Mouse (Mus musculus): ENCODE measurements around the gene Mgat1.
"Not testable (repeated sequence)": the region's sequence is repeated elsewhere in the genome, so short reads cannot be mapped to it uniquely, and the experiment has no call there.

Gene Mgat1

DNA sequence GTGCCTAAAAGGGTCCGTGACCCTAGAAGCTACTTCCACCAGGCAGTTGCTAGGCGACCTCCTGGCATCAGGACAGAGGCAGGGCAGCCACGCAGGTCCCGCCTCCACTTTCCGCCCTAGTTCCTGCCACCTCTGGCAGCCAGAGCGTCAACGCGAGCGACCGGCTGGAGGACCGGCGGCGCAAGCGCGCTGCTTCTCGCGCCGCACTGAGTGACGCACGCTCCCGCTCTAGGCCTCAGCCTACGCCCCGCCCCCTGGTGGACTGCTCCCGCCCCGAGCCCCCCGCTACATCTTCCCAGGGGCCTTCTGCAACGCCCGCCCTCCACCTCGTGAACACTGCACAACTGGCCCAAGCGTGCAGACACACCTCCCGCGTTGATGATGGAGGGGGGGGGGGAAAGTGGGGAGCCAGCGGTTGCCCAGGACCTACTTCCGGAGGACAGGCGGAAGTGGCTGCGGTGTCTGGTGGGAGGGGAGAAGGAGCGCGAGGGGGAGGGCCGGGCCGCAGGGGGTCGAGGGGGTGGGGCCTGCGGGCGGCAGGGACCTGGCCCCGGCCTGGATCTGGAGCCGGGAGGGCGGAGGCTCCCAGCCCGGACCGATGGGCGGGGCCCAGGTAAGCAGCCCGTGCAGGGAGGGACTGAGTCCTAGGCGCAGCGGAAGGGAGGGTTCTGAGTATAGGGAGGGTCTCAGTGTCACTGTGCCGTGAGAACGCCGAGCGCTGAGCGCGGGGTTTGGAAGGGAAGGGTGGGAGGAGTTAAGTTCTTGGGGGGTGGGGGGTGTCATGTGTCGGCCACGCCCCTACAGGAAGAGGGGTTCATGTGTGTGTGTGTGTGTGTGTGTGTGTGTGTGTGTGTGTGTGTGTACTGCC, at the start of gene Mgat1:
TSS of gene Mgat1 (plus strand) at position 465 of the 868 bp plus-strand sequence.
- peak; percentile 86 to 91 for DNase-seq (ENCODE audit: low spot score in 2 of 2)

DNA sequence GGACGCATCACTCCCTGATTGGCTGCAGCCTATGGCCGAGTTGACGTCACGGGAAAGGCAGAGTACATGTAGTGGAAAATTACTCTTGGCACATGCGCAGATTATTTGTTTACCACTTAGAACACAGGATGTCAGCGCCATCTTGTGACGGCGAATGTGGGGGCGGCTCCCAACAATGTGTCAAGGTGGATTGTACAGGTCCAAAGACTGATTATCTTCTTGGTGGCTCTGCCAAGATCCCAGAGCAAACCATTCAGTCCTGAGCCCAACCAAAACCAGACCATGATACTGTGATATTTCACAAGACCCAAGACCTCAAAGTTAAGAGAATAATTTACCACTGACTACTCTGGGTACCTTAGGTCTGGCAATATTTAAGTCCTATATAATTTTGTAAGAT, 49.2 kb upstream of the Mgat1 start:
- DNase-seq (ENCODE audit: low spot score in 2 of 2), result not testable (repeated sequence)

DNA sequence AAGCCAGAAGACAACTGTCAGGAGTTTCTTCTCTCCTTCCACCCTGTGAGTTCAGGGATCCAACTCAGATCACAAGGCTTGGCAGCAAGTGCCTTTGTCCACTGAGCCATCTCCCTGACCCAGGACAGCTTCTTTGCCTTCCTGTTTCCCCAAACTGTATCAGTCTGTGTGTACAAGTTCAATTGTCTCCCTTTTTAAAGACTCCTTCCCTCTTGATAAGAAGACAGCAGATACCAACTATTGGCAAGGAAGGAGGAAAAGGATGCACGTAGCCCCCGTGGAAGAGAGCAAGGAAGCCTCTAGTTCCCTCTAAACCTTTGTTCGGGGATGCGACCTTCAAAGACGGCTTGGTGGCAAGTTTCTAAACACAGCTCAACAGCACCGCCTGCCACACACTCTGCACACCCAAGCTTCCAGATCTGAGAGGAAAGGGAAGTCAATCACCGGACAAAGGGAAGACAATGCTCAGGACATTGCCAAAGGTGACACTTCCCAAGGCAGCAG, 48.1 kb upstream of the Mgat1 start:
- no peak for DNase-seq (ENCODE audit: low spot score in 2 of 2)

- DNase-seq (ENCODE audit: low spot score in 2 of 2), result no peak
Observed at GRCm38 (mm10) chr11:49200666-49201065, 43.3 kb upstream of the Mgat1 start.

DNA sequence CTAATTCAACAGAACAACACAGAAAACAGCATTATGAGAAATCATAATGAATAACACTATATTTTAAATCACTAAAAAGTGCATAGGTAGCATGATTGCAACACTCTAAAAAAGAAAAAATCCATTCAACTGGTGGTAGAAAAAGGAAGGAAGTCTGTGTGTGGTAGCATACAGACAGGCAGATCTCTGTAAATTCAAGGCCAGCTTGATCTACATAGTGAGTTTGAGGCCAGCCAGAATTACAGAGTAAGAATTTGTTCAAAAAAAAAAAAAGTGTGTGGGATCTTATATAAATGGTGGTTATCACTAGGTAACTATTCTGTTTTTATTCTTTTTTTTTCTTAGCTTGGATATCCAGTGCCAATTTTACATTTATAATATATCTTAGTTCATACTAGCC, 42.8 kb upstream of the Mgat1 start:
- no peak for DNase-seq (ENCODE audit: low spot score in 2 of 2)

DNA sequence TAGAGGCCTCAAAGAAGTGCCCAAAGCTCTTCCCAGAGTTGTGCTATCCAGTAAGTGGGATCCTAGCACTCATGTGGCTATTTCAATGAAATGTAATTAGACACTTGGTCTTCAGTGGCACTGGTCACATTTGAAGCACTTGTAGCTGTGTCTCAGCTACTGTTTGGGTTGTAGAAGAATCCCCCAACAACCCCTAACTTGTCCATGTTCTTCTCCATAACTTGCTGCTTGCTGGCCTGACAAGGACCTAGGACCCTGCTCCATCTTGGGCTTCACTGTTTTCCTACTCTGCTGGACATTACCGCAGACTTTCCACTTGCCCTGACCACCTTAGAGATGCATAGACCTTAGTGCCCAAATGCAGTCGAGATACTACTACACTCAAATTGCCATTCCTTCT, 41.9 kb upstream of the Mgat1 start:
- no peak for DNase-seq (ENCODE audit: low spot score in 2 of 2)

DNA sequence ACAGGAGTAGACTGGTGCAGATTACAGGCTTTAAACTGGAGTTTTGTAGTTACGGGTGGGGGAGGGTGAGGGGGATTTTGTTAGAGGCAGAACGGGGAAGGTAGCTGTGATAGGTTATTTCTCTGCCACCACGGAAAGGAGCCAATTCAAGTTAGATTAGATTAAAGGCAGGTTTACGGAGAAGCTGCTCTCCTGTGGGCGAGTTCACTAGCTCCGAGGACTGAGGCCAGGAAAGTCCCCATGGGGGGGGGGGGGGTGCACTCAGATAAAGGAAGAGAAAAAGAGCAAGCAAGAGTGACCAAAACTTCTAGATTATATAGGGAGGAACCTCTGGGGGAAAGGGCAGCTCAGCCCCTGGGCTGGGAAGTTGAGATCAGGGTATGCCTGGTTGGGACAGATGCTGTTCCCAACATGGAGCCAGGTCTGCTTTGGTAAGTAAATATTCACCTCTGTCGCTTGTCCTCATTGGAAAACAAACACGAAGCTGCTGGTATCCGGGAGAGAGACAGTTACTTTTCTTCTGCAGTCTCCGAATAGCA, 41.4 kb upstream of the Mgat1 start:
- DNase-seq (ENCODE audit: low spot score in 2 of 2), result no peak

GRCm38 (mm10) chr11:49203129-49203768, 40.7 kb upstream of the Mgat1 start, which contains the start of gene Zfp62:
TSS of gene Zfp62 (plus strand) at chr11:49203292.
- DNase-seq (ENCODE audit: low spot score in 2 of 2), result peak; percentile 94 to 96

DNA sequence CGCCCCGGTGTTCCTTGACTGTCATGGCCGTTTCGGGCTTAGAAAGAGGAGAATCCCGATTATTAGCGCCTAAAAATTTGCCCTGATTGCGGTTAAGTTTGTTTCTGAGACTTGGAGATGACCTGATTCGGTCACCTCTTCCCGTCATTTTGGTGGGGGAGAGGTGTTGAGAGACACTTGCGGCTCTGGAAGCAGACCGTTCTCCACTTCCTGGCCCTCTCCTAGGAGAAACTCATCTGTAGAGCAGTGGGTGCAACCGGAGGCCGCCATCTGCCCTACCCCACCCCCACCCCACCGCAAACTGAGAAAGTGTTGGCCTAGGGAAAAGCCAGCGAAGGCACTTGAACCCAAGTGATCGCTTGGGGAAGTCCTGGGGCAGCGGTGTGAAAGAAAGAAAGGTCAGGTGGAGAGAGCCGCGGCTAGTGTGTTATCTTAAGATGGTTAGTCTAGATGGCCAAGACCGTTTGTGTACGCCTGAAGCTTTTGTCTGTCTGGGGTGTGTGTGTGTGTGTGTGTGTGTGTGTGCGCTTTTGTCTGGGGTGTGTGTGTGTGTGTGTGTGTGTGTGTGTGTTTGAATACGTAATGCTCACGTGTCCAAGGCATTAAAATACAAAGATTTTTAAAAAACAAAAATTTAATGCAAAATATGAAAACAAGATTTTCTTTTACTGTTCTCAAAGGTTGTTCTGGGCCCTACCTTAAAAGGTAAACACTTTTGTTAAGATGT, 40.1 kb upstream of the Mgat1 start:
- no peak for DNase-seq (ENCODE audit: low spot score in 2 of 2)

- no peak for DNase-seq (ENCODE audit: low spot score in 2 of 2)
Observed at GRCm38 (mm10) chr11:49205080-49205590, 38.9 kb upstream of the Mgat1 start.

GRCm38 (mm10) chr11:49207495-49207894, 36.5 kb upstream of the Mgat1 start:
- no peak for DNase-seq (ENCODE audit: low spot score in 2 of 2)

GRCm38 (mm10) chr11:49212577-49212976, 31.4 kb upstream of the Mgat1 start:
- DNase-seq (ENCODE audit: low spot score in 2 of 2), result no peak

- no peak for DNase-seq (ENCODE audit: low spot score in 2 of 2)
Observed at GRCm38 (mm10) chr11:49213505-49213904, 30.5 kb upstream of the Mgat1 start.

DNA sequence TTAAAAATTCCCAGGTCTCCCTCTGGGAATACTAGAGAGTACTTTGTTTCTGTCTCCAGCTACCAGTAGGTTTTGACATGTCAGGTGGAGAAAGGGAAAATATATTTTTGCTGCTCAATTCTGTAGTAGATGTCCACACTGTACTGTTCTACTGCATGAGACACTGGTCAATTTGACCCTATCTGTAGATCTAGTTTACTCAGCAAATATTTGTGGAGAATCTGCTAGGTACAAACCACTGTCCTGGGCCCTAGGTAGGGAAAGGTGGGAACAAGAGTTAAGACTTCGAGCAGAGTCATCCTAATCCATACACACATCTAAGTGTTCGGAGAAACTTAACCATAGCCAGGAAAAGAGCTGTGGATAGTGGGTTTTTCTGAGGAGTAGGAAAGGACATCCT, 24.7 kb upstream of the Mgat1 start:
- no peak for DNase-seq (ENCODE audit: low spot score in 2 of 2)

DNA sequence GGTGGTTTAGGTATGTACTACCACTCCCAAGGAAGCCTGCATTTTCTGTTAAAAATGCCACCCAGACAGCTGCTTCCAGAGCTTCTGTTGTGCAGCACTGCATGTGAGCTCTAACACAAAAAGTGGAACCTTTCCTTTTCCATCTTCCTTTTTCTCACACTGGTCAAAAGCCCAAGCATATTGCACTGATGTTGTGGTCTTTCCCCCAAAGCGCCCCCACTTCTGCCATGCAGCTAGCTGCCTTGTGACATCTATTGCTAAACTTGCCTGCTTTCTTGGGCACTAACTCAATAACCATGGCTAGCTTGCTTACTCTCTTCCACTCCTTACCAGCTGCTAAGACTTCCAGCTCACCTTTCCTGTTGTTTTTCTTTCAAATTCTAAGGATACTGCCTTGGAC, 19.5 kb upstream of the Mgat1 start:
- DNase-seq (ENCODE audit: low spot score in 2 of 2), result no peak

GRCm38 (mm10) chr11:49232781-49233180, 11.2 kb upstream of the Mgat1 start:
- peak in 1 of 2 experiments; percentile 46 for DNase-seq (ENCODE audit: low spot score in 2 of 2)

GRCm38 (mm10) chr11:49235459-49236207, 8.4 kb upstream of the Mgat1 start:
- DNase-seq (ENCODE audit: low spot score in 2 of 2), result no peak

- DNase-seq (ENCODE audit: low spot score in 2 of 2), result no peak
Observed at GRCm38 (mm10) chr11:49236891-49237290, 7.1 kb upstream of the Mgat1 start.

DNA sequence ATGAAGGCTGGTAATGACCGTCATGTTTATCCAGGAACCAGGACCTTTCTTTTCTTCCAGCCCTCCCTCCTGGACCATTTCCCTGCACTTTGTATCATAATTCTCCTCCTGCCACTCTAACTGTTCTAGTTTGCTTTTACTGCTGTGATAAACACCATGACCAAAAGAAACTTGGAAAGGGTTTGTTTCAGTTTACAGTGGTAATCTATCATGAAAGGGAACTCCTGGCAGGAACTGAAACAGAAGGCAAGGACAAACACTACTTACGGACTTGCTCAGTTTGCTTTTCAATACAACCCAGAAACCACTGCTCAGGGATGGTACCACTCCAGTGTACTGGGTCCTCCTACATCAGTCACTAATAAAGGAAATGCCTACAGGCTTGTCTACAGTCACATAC, 6.5 kb upstream of the Mgat1 start:
- no peak for DNase-seq (ENCODE audit: low spot score in 2 of 2)

- no peak for DNase-seq (ENCODE audit: low spot score in 2 of 2)
Observed at GRCm38 (mm10) chr11:49240310-49240709, 3.7 kb upstream of the Mgat1 start.

DNA sequence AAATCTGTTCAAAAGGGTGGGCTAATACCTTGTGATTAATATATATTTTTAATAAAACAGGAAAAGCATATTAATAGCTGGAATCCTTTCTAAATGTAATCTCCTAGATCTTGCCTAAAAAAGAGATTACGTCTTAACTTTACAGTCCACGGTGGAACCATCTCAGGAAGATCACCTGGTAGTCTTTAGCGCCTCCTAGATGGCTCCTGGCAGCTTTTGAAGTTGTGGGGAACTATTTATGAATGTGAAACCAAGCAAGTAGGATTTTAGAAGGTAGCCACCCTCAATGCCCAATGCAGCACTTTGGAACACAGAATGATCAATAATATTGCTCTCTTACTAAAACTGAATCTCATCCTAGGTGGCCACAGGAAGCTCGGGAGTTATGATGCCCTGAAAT, 3.1 kb upstream of the Mgat1 start:
- DNase-seq (ENCODE audit: low spot score in 2 of 2), result no peak
